Mouse (Mus musculus): ENCODE measurements around the gene Sptlc3.
A peak's percentile ranks its signal among the peaks of the same experiment; 100 is the strongest.

Gene Sptlc3

DNA sequence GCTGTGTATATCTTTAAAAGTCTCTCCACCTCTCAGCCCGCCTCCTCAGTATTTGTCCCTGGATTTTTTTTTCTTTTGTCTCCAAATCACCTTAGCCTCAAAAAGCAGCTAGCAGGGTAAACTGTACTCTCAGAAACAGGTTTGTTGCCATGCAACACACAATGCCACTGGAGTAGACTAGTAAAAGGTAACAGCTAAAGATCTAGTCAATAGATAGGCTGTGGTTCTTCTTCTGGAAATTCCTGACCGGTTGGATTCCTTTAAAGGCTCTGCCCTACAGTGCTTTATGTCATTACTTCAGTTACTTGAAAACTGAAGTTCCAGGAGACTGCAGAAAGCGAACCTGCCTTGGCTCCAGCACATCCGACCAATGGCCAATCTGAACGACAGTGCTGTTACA, at the start of gene Sptlc3:
TSS of gene Sptlc3 (plus strand) at position 78 of the 400 bp plus-strand sequence.
- DNase-seq: no peak

DNA sequence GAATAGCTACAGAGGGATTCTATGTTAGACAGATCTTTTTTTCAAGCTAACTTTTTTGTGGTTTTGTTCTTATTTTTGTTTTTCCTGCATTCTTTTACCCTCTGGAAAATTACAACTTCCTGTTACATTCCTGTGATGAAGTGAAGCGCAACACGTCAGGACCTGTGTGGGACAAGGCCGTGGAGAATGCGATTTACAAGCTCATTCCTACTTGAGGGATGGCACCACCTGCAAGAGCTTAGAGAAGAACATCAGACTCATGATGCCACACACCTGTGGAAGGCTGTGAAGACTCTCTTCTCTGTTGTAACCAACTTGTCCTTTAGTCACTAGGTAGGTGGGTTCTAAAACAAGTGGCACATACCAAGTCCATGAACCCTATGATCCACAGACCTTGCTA, 26.0 kb upstream of the Sptlc3 start:
- DNase-seq: no peak

DNA sequence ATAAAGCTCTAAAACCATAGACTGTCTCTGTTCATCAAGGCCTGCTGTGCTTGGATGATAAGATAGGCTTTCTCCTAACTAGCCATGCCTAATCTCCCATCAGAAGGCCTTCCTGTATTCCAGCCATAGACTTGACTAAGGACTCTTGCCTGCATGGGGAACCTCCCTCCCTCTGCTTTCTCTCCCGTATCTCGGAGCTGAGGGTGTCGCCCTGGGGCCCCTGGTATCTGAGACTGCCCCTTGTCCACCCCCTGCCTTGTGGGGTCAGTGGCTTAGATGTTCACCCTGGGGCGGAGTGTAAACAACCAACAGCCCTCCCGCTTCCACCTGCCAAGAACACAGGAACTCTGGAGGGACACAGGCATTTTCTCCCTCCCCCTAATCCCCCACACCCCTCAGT, 5.0 kb upstream of the Sptlc3 start:
- no peak for DNase-seq

DNA sequence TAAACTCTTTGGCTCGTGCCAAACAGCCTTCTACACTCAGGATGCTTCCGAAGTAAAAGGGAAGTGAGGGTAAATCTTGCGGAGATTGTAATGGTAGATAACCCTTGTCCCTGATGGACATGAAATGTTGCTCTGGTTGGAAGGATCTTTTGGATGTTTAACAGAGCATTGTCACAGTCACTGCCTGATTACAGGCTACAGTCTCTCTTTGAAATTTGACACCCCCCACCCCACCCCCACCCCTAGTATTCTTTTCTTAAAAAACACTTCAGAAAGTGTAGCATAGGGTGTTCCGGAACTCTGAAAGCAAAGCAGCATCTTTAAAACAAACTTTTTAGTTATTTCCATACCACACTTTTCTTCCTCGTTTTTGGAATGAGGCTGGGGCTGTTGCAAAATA, 916 bp downstream of the Sptlc3 start:
- no peak for DNase-seq

DNA sequence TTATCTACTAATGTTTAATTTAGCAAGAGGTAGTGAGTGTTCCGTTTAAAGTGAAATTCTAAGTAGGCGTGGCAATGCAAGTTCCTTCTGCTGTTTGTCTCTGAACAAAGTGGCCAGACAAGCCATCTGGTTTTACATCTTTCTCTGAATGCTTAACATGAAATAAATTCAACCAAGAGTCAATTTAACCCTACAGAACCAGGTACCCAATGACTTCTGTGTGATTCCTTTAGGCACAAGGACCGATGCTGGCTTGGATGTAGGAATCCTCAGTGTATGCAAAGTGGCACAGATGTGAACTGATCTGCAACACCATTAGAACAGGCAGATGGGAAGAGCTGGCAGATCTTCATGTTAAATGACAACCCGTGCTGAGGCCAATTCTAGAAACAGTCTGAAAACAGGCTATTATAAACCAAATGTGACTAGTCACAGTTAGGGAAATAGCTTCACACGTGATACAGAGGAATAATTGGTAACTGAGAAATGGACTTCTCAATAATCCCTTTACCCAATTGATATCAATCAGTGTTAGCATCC, 68.3 kb downstream of the Sptlc3 start:
- DNase-seq: peak; percentile 68

DNA sequence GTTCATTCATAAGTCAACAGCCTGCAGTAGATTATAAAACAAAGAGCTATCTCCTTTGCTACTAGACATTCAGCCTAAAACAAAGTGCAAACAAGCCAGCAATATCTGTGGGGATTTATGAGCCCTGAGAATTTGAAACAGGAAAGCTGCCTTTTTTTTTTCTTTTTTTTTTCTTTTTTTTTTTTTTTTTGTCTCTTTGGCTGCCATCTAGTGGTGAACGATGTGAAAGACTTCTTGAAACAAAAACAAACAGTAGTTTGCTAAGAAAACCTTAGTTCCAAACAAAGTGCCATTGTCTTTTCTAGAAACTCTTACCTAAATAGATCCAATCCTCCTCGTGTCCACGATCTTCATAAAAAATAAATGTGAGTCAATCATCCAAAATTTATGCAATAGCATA, 85.6 kb downstream of the Sptlc3 start:
- no peak for DNase-seq

DNA sequence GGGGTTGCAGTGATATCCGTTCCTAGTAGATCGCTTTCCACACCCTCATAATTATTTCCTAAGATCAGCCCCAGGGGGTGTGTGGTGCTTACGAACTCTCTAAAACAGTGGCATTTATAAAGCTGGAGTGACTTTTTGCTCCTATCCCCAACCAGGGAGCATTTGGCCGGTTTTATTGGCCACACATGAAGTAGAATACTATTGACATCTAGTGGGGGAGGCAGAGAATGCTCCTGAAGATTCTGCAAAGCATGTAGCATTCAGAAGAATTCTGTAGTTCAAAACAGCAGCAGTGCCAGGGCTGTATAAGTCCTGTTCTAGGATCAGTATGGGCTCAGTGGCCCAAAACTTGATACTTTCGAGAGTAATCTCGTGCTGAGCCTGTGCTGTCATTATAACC, 89.1 kb downstream of the Sptlc3 start:
- no peak for DNase-seq

DNA sequence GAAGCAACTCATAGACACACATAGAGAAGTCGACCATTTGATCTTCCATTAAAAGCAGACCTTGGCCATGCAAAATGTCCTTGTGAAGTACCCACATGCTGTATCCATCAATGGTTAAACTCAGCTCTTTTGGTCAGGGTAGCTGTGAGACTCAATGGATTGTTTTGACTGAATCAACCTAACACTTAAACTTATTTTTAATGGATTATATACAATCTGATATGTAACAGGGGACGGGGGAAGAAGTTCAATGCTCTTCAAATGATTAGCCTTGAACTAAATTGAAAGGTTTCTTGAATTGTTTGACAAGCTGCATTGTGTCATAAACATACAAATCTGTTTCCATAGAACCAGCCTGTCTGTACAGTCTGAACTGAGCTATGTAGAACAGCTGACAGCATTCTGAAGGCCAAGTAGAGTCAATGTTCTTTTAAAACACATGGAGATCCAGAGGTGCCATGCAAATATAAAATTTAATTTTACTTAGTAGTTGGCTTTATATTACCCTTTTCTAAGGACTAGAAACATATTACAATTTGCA, 94.0 kb downstream of the Sptlc3 start:
- no peak for DNase-seq

DNA sequence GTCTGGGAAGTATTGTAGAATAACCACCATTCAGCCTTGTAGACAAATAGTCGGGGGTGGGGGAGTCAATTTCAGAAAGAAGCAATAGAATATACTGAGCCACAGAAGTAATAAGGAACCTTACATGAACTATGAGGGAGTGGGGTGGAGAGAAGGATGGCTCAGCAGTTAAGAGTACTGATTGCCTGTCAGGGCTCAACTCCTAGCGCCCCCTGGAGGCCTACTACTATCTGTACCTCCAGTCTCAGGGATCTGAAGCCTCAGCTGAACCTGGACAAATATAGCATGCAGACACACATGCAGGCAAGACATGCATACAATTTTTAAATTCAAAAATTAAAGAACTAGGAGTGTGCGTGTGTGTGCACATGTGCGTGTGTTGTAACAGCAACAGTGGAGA, 96.2 kb downstream of the Sptlc3 start:
- DNase-seq: peak; percentile 23

DNA sequence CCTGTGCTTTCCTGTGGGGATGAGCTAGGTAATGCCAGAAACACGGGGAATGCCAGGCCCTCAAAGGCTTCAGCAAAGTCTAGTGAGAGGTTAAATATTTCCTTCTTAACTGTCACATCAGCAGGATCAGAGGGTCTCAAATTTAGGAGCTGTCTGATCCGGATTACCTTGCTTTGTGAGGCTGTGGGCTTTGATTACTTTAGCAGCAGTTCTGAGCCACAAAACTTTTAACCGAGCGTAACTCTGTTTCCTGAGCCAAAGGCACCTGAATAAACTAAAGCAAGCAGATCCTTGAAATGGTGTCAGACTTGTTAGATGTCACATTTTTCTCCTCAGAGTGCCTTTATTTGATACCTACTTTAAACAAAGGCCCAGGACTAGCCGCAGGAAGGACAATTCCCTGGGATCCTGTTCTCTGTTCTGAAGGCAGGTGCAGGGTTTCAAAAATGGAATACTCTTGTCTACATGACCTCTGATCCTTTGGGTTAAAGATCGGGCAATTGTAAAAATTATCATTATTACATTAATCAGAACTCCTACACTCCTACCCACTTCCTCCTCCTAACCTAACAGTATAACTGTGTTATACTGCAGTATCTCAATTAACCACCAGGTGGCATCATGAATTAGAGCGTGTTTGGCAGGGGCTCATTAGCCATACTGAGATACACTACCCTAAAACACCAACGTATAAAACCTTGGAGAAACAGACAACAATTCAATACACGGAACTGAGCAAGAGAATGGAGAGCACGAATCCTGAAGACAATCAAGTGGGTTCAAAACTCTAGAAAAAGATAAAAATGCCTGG, 97.4 kb downstream of the Sptlc3 start:
- DNase-seq: no peak

DNA sequence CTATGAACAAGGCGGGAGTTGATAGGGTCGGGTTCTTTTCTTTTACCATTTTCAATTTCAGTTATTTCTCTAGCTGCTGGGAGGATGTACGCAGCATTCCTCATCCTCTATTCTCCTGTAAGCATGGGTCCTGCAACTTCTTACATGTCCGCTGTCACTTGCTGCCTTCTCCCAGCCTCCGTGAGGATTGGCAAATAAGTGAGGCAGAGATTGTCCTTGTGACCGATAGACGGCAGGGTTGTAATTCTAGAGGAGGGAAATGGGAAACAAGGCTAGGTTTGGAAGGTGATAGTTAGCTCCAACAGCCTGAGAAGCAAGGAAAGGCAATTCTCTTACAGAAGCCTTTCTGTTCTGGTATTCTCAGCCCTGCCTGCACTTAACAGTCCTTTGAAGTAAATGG, 98.4 kb downstream of the Sptlc3 start:
- DNase-seq: no peak

DNA sequence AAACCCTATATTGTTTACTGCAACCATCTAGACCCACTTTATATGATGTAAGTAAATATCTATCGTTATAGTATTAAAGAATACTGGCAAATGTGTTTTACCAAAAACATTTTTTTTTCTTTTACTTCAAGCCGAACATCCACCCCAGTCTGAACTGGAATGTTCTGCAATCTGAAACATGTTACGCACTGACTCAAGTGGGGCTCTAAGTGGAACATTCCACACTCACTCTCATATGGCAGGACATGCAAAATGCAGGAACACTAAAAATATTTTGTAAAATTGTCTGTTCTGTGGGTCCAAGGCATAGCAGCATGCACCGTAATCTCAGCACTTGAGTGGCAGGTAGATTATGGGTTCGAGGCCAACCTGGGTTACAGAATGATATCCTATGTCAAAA, 103.5 kb downstream of the Sptlc3 start:
- DNase-seq: no peak

DNA sequence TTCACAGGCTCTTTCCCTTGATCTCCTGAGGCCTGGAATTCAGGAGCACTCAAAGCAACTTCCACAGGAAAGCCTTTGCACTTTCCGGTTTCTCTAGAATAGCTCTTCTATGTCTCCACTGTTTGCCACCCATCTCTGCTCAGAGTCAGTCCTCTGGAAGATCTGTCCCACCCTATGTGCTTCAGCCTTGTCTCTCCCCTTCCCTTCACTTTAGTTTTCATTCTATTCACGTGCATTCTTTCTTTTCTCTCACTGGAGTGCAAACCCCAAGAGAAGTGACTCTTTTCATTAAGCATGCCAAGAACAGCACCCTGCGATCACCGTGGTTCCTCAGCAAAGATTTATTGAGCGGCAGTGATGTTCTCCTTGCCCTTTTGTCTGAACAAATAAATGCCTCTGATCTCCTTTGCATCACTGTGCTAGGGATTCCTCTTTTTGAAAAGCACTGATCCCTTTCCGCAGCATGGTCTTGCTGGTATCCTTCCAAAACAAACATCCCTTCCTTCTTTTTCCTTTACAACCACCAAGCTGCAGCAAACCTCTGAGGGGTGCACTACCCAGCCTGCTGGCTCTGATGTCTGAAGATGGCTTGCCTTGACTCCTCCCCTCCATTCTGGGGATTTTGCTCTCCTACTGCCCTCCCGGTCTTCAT, 108.0 kb downstream of the Sptlc3 start:
- DNase-seq: no peak

DNA sequence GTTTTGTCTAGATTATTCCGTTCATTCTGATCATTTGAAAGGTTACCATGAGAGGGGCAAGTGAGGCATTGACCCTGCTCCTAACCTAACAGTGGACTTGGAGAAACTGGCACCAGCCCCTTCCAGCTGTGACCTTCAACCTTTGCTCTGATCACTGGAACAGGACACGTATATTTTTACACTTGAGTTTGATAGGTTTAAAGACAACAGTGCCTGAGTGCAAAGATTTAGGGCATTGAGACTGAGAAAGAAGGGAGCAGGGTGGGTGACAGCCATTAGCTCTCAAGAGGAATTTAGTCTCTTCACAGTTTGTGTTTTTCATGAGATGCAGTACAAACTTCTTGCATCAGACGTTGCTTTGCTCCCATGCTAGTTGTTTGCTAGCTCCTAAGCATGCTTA, 114.5 kb downstream of the Sptlc3 start:
- DNase-seq: no peak

DNA sequence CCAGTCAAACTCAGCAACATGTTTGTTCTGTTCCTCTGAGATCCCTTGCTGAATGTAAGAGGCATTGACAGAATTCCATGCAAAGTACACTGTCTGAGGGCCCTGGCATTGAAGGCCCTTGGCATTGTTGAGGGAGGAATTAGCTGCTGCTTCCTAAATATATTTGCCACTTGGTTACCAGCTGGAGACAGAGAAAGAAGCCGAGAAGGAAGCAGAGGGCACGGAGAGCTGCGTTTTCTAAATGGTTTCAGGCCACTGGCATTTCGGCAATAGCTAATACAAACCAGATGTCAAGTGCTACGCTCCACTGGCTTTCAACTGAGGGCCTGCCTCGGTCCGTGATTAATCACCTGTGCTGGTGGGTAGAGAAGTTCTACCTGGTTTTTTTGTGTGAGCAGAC, 115.1 kb downstream of the Sptlc3 start:
- DNase-seq: no peak

DNA sequence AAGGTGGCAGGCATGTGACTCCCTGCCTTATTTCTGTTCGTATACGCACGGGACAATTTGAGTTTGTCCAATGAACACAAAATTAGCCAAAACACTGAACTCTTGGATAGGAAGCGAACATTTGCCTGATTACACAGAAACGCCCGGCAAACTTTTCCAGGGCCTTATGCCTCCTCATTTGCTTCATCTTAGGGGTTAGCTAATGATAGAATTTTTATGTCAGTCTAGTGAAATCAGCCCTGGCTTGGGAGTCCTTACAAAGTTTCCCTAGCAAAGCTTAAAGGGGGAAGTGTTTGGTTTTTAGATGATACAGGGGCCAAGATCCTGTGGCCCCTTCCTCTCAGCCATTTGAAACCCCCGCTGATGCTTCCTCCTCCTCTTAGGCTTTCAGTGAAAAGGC, 115.5 kb downstream of the Sptlc3 start:
- DNase-seq: no peak

DNA sequence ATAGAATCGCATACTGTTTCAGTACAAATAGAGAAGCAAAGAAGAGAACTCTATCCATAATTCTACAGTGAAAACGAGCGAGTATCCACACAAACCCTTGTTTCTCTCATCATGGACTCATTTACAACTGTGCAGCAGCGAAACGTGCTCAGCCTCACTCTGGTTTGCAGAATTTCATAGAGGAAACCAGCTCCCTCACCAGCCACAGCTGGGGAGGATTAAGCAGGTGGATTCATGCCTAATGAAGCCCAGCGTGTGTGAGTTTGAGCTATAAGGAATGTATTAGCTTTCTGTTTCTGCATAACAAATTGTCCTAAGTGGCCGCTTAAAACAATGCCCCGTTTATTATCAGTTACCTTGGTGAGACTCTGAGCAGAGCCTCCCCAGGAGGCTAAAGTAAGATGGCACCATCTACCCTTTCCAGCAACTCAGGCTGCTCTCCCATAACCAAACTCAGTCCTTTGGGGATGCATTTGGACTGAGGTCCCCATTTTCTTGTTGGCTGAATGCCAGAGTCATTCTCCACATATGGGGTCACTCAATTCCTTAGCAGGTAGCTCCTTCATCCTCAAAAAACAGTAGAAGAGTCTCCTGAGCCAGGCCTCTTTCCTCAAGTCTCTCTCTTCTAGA, 116.1 kb downstream of the Sptlc3 start:
- no peak for DNase-seq

DNA sequence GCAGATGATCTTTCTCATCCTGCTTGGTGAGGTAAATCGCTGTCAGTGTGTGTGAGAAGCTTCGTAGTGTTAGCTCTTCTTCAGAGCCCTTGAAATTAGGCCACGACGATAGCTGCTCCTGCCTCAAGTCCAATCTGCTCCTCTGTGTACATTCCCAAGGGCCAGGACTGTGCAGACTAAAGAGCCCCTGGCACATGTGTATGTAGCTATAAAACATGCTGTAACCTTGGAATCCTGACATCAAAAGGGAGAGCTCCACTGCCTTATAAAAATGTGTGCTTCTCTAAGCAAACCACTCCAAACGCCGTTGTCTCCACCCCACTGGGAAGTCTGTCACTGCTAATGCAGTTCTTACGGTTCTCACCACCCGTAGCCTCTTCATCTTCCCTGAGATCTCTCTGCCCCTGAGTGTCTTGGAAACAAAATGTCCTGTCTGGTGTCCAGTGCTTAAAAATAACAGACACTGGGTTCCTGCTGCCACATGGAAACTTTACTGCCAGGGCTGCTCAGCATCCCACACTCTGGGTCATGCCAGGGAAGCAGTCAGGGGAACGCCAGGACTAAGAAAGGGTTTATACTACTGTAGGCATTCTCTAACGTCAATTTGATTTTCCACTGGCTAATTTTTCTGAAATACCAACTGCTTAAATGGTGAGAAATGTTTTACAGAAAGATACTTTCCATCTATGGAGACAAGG, 118.8 kb downstream of the Sptlc3 start:
- DNase-seq: no peak

DNA sequence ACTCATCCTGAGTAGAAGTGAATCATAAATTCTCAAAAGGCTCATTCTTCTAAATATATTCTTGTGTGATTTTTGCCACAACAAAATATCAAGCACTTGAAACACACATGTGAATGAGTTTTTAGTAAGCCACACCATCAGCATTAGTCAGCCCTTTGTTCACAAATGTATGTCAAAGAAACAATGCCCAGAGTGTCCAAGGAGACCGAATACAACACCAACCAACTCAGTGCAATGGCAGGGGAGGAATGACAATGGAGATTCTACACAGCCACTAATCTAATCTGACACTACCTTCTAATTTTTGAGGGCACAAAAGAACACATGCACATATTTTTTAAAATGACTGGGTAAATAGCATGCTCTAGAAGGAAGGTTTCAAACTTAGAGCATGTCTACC, 132.8 kb downstream of the Sptlc3 start:
- no peak for DNase-seq

DNA sequence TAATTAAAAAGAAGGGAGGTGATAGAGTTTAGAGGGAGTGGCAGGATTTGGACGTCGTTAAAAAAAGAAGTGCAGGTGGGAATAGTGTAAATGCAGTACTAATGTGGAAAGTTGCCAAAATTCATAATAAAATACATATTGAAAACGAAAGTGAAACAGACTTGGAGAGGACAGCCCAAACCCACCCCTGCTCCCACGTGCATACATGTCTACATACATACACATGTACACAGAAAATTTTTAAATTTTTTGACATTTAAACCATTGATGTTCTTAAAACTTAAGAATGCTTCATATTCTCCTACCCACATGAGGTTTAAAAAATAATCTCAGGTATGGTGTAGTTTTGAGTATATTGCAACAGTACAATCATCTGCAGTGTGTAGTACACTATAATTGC, 135.0 kb downstream of the Sptlc3 start:
- DNase-seq: no peak

DNA sequence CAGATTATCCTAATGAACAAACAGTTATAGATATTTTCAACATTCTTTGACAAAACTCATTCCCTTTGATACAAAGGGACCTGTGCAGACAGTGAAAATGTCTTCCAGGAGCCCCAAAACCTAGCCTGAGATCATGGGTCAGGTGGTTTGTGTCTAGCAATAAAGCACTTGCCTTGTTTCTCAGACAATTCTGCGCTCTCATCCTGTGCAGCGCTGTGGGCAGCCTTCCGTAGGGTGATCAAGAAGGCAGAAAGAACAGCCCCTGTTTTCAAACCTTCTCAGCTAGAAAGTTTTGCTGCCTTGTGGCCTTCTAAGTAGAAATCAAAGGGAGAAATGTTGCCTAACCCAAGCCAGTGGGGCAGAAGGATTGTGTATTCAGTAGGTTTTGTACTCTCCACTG, 135.9 kb downstream of the Sptlc3 start:
- no peak for DNase-seq

DNA sequence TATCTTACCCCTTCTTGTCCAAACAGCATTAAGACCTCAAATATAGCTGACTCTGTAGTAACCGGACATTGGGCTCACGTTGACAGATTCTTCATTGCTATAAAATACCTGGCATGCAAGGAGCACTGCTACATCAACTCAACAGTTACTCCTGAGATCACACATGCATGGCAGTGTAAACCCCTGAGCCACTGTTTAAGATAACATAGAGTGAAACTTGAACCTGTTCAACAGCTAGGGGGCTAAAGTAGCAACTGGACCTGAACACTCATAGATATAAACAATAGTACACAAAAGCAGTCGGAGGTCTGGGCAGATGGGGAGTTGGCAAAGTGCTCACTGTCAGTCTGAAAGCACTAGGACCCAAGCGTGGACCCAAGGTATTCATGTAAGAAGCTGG, 140.8 kb downstream of the Sptlc3 start:
- no peak for DNase-seq

DNA sequence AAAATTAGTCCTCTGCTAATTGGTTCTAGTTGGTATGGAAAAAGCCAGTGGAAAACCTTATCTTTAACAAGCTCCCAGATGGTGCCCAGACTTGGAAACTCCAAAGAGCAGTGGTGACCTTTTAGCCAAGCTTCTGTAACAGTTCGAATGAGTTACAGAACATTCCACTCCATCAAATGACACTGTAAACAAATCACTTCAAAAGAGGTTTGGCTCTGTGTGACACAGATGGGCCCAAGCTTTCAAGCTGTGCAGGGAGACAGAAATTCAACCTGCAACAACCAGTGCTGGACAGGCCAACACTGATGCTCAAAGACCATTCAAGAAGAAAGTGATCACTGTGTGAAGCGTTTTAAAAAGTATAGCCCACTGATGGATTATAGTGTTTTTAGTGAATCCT, 144.1 kb downstream of the Sptlc3 start:
- DNase-seq: no peak
